ENCODE assay signal across 16 mouse cellular contexts in genomic region chr10:121596580-121596979, GRCm38 (mm10). TPM values are rescaled to one million over a fixed set of nuclear protein-coding genes. Genes with fewer than 3 reads are reported as not detected.
DNase-seq lines count a peak whose midpoint lies in the region; ATAC-seq lines count a peak whose summit lies in the region.
"Had no signal": no experiment of that assay in that cellular context is flagged by ENCODE, and none has a peak within 500 bp of the region (broad histone marks: within the 10 kb centered on the region; RNA-seq: fewer than 3 reads in every experiment).

No protein-coding gene starts in this region.

- ATAC-seq in hematopoietic stem cell, adult 5-6 weeks (replicated peaks in 1 of 2; ENCODE audit: insufficient read depth in 1 of 2, low FRiP score in 2 of 2, low TSS enrichment in 1 of 2, low read depth in 1 of 2, poor library complexity in 2 of 2, severe bottlenecking in 2 of 2): peak; percentile 75 to 96
- peak; percentile 97 for ATAC-seq in megakaryocyte, adult 5-6 weeks (ENCODE audit: poor library complexity, severe bottlenecking)

- DNase-seq in layer of hippocampus, adult 9-11 months: peak; percentile 63
- no peak for DNase-seq in layer of hippocampus, adult 8-10 months (ENCODE audit: low spot score in 2 of 2)
- no peak for DNase-seq in T-cell, adult 2 months (ENCODE audit: low spot score)
- no peak for DNase-seq in embryo, embryonic 9.5 days (ENCODE audit: extremely low spot score)
- DNase-seq in heart, postnatal 36 days: no peak
- DNase-seq: cerebellum, adult 18-20 months; cerebellum, postnatal 25 days; gastrocnemius, adult 2 months; kidney, adult 18-20 months; kidney, postnatal 14 days; lung, adult 18-20 months; right cerebral cortex, adult 18-20 months; thymus, postnatal 36 days had no signal

- intact Hi-C loops in heart, postnatal 36 days (cut with DNase I): no loop called here

RNA-seq across cellular contexts. Expression of gene Tbk1, which starts 10.0 kb away (rescaled TPM):
- total RNA-seq in layer of hippocampus, adult 8-10 months (2022): 10 to 100 TPM; 51.3 to 64.1 (median 54.2) TPM
- 104 and 119 TPM in 2 replicates for total RNA-seq in hematopoietic stem cell, adult 5-6 weeks (2017)
- total RNA-seq in megakaryocyte, adult 5-6 weeks (2015): 41.2 and 43.3 TPM in 2 replicates
- 91.2 and 91.3 TPM in 2 replicates for total RNA-seq in megakaryocyte, adult 5-6 weeks (2017)
- total RNA-seq in heart, postnatal 36 days (2021): 10 to 100 TPM; 19.3 to 23.9 TPM

RNA-seq across cellular contexts. Expression of gene Xpot, which starts 29.6 kb away (rescaled TPM):
- 10 to 100 TPM; 62.6 to 77.1 (median 71.6) TPM for total RNA-seq in layer of hippocampus, adult 8-10 months (2022)
- total RNA-seq in hematopoietic stem cell, adult 5-6 weeks (2017): 72.7 and 101 TPM in 2 replicates
- total RNA-seq in megakaryocyte, adult 5-6 weeks (2015): 29.7 and 34.3 TPM in 2 replicates
- 24.4 and 37.1 TPM in 2 replicates for total RNA-seq in megakaryocyte, adult 5-6 weeks (2017)
- total RNA-seq in heart, postnatal 36 days (2021): 10 to 100 TPM; 21.9 to 29.4 TPM

RNA-seq across cellular contexts. Expression of gene D930020B18Rik, which starts 44.8 kb away (rescaled TPM):
- total RNA-seq in layer of hippocampus, adult 8-10 months (2022): 1 to 10 TPM in 1 of 4 experiments, under 1 TPM in 3; 0.20 to 1.6 (median 0.34) TPM
- total RNA-seq in hematopoietic stem cell, adult 5-6 weeks (2017): 1.3 TPM in 1 of 2 replicates, not detected in the other
- not detected in 2 replicates for total RNA-seq in megakaryocyte, adult 5-6 weeks (2015)
- 0.33 TPM in 1 of 2 replicates, not detected in the other for total RNA-seq in megakaryocyte, adult 5-6 weeks (2017)
- not detected for total RNA-seq in heart, postnatal 36 days (2021)
- total RNA-seq: adrenal gland, adult 18-20 months; gastrocnemius, adult 2 months had no signal
